Mouse (Mus musculus) heart, postnatal 0 days (tissue): ENCODE data around the gene 1700092M07Rik.

Experiments
- CTCF ChIP-seq: IDR thresholded peaks from 2 replicates; pipeline ENCODE4 v1.5.1; 2016; ENCODE audit warnings: antibody characterized with exemption, control low read depth, low read depth
- EP300 ChIP-seq: IDR thresholded peaks from 2 replicates; pipeline ENCODE4 v1.6.1; 2016; ENCODE audit warnings: antibody characterized with exemption, low read depth

DNA sequence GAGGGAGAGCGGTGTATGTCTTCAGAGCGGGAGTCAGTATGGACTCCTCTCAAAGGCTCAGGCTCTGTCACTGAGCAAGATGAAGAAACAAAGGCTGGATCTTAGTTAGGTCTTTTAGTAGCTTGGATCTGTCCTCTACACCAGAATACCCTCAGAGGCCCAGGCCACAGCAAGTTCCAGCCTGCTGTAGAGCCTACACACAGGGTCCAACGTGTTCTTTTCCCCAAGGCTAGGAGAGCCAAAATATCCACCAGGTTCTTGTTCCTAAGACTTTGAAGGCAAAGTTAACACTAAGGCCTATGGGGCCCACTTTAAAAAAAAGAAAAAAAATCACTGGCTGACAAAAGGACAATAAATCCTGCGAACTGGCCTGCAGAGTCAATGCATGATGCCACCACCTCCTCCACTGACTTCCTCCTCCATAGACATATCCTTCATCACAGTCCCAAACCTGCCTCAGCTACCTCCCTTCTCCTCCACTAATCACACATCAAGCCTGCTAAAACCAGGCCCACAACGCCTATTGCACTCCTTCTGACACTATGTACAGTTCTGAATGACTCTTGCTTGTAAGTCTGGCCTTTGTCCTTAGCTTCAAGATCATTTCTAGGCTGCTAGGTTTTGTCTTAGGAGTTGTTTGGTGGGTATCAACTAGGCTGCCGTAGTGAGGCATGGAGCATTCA lies 35.4 kb upstream of the 1700092M07Rik start:
- TF ChIP-seq CTCF: no peak
- TF ChIP-seq EP300: no peak
